Mouse (Mus musculus): ENCODE data around the gene Gcn1l1. TPM values are rescaled to one million over a fixed set of nuclear protein-coding genes. Genes with fewer than 3 reads are reported as not detected.

The Gcn1l1 gene
- total and polyA plus RNA-seq, 2 experiments from 2014 or later, result 22.4 to 74.4 TPM

DNA sequence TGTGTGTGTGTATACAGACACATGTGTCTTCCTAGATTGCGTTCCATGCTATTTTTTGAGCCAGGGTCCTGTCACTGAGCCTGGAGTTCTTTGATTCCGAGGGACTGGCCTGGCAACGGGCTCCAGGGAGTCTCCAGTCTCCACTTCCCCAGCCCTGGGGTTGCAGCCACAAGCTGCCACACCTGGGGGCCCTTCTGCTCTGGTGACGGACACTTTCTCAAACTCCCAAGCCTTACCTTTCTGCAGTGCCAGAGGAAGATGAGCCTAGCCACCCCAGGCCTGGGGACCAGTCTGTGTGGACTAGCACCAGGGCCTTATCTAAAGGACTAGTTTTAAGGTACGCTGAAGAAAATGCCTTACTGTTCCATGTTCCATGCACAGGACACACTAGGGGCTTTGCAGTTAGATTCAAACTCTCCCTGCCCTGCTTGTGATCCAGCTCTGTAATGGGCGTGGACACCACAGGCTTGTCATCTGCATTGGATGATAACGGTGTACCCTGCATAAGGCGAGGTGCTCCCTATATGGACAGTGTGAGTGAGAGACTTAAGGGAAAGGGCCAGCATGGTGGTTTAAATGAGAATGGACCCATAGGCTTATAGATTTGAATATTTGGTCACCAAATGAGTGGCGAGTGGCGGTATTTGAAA, 61.3 kb downstream of the Gcn1l1 start:
- WGBS, result 91% methylated on average over 10 of the region's 10 CpGs
- no peak for TF ChIP-seq CTCF (IDR thresholded peaks at IDR 0.05; ENCODE audit: low read depth)
- Histone ChIP-seq H3K4me3 (ENCODE audit: low read depth, low read length) (no peak overlapping the region), H3K9ac (no peak overlapping the region), H3K27me3 (ENCODE audit: insufficient read depth, low read length) (no peaks in the 10 kb centered on the region), H3K27ac (ENCODE audit: low read depth, low read length) (no peak overlapping the region), H3K36me3 (ENCODE audit: insufficient read depth) (peaks cover 15% of the 10 kb centered on the region), H3K9me3 (ENCODE audit: low read length) (no peaks in the 10 kb centered on the region), H3K4me2 (ENCODE audit: low read depth) (no peak overlapping the region), H3K4me1 (ENCODE audit: insufficient read depth) (no peaks in the 10 kb centered on the region)
- ATAC-seq (no peak), DNase-seq (no peak)

DNA sequence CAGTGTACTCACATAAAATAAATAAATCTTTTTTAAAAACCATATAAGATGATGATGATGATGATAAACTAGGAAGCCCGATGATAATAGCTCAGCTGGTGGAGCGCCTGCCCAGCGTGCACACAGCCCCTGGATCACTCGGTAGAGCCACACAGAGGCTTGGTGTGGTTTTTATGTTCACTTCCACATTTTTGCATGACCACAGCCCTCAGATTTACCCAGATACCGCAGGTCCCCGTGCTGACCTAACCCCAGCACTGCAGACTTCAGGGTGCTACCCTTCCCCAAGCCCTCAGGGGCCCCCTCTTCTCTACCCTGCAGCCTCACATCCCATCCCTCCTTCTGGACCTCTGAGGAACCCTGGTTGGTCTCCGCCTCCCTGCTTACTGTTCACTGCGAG, 63.0 kb downstream of the Gcn1l1 start:
- Histone ChIP-seq H3K36me3 (ENCODE audit: insufficient read depth) (peaks cover 6% of the 10 kb centered on the region; the same call in 1 of the 2 replicates), H3K27ac (ENCODE audit: low read depth, low read length) (no peak overlapping the region), H3K4me2 (ENCODE audit: low read depth) (no peak overlapping the region), H3K27me3 (ENCODE audit: insufficient read depth, low read length) (no peaks in the 10 kb centered on the region), H3K9me3 (ENCODE audit: low read length) (no peaks in the 10 kb centered on the region), H3K4me1 (ENCODE audit: insufficient read depth) (peaks cover 7% of the 10 kb centered on the region), H3K4me3 (ENCODE audit: low read depth, low read length) (no peak overlapping the region), H3K9ac (no peak overlapping the region)
- DNase-seq, result no peak
- no peak for TF ChIP-seq CTCF (IDR thresholded peaks at IDR 0.05; ENCODE audit: low read depth)
- ATAC-seq, result no peak
- WGBS, result 83% methylated on average over 8 of the region's 8 CpGs

DNA sequence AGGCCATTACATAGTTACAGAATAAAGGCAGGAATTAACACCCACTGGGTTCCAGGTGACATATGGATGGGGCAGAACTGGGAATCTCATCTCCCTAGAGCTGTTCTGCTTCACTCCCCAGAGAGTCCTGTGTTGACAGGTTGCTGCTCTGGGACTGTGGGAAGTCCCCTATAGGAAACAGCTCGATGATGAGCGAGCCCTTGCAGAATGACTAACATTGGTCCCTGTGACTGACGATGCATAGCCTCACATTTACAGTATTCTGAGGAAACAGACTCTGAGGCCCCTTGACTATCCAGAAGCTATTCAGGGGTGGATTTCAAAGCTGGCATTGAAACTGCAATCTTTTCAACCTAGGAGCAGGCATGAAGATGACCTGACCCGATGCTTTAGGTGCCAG, 64.6 kb downstream of the Gcn1l1 start:
- H3K4me1 ChIP-seq (ENCODE audit: insufficient read depth), result peaks cover 16% of the 10 kb centered on the region
- no peaks in the 10 kb centered on the region for H3K36me3 ChIP-seq (ENCODE audit: insufficient read depth)
- no peak for TF ChIP-seq CTCF (IDR thresholded peaks at IDR 0.05; ENCODE audit: low read depth)
- no peak overlapping the region for H3K9ac ChIP-seq
- H3K9me3 ChIP-seq (ENCODE audit: low read length), result no peaks in the 10 kb centered on the region
- H3K4me2 ChIP-seq (ENCODE audit: low read depth), result no peak overlapping the region
- H3K27ac ChIP-seq (ENCODE audit: low read depth, low read length), result no peak overlapping the region
- ATAC-seq (no peak), DNase-seq (no peak)
- 87% methylated on average over 4 of the region's 4 CpGs for WGBS
- H3K27me3 ChIP-seq (ENCODE audit: insufficient read depth, low read length), result no peaks in the 10 kb centered on the region
- no peak overlapping the region for H3K4me3 ChIP-seq (ENCODE audit: low read depth, low read length)

DNA sequence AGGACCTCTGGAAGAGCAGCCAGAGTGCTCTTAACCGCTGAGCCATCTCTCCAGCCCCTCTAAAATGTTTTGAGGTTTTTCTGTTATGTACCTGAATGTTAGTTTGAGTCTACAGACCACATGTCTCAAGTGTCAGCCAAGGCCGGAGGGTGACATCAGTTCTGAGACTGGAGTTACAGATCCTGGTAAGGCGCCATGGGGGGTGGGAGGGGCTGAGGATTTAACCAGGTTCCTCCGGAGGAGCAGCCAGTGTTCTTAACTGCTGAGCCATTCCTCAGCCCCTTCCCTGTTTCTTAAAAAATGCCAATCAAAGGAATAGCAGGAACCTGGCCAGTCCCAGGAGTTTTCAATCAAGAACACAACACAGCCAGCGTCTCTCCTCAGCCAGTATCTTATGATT, 65.2 kb downstream of the Gcn1l1 start:
- Histone ChIP-seq H3K4me1 (ENCODE audit: insufficient read depth) (peaks cover 16% of the 10 kb centered on the region), H3K27ac (ENCODE audit: low read depth, low read length) (no peak overlapping the region), H3K4me3 (ENCODE audit: low read depth, low read length) (no peak overlapping the region), H3K27me3 (ENCODE audit: insufficient read depth, low read length) (no peaks in the 10 kb centered on the region), H3K36me3 (ENCODE audit: insufficient read depth) (no peaks in the 10 kb centered on the region), H3K9me3 (ENCODE audit: low read length) (no peaks in the 10 kb centered on the region), H3K4me2 (ENCODE audit: low read depth) (no peak overlapping the region), H3K9ac (no peak overlapping the region)
- ATAC-seq (no peak), DNase-seq (no peak)
- WGBS, result 43% methylated on average over 5 of the region's 5 CpGs
- no peak for TF ChIP-seq CTCF (IDR thresholded peaks at IDR 0.05; ENCODE audit: low read depth)

DNA sequence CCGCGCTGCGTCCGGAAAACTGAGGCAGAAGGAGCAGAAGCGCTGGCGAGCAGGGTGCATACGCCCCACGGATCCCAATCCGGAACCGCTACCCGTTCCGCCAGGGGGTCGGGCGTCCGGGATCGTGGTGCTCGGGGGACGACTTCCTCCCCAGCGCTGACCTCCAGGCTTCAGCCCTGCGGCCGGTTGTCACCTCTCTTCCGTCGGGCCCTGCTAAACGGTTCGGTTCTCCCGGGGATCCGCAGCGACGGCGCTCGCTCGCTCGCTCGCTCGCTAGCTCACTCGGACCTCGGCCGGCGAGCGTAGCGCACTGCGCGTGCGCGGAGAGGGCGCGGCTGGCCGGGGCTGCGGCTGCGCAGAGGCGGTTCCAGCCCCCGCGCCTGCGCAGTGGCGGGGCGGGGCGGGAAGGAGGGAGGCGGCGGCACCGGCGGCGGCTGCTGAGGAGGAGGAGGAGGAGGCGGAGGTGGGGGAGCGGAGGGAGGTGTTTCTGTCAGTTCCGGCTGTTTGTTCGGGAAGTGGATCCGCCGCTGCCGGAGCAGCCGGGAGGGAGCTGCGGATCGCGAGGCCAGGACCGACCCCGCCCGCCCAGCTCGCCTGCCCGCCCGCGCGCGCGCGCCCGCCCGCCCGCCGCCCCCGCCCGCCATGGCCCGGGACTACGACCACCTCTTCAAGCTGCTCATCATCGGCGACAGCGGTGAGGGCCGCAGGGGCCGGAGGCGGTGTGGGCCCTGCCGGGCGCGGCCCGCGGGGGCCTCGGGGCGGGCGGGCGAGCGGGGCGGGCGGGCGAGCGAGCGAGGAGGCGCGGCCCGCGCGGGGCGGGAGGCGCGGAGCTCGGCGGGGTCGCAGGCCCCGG, 66.7 kb downstream of the Gcn1l1 start, which contains the start of gene Rab35:
TSS of gene Rab35 (plus strand) at position 404 of the 853 bp plus-strand sequence.
- DNase-seq, result peak; percentile 98
- peak; percentile 39; the same call in 1 of the 2 replicates for TF ChIP-seq CTCF (IDR thresholded peaks at IDR 0.05; ENCODE audit: low read depth)
- H3K27ac ChIP-seq (ENCODE audit: low read depth, low read length), result peak within 1 kb of the TSS; percentile 91
- WGBS, result under 1% methylated on average over 48 of the region's 125 CpGs
- H3K9me3 ChIP-seq (ENCODE audit: low read length), result no peaks in the 10 kb centered on the region
- no peaks in the 10 kb centered on the region for H3K27me3 ChIP-seq (ENCODE audit: insufficient read depth, low read length)
- no peaks in the 10 kb centered on the region for H3K36me3 ChIP-seq (ENCODE audit: insufficient read depth)
- peak within 1 kb of the TSS; percentile 82 for H3K4me2 ChIP-seq (ENCODE audit: low read depth)
- H3K9ac ChIP-seq, result peak within 1 kb of the TSS; percentile 90
- H3K4me3 ChIP-seq (ENCODE audit: low read depth, low read length), result peak within 1 kb of the TSS; percentile 97
- peaks cover 16% of the 10 kb centered on the region for H3K4me1 ChIP-seq (ENCODE audit: insufficient read depth)
- peak; percentile 92 for ATAC-seq

DNA sequence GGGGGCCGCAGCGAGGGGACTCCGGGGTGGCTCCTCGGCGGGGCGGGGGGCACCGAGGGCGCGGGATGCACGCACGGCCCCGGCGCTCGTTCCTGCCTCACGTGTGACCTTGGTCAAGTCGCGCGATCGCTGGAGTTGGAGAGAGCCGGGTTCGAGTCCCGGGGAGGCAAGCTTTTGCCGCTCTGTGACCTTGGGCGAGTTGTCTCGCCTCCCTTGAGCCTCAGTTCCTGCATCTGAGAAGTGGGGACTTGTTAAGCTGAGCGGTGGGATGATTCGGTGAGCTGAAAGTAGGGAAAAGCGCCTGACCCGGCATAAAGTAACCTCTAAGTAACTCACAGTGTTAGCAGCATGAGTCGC, 67.3 kb downstream of the Gcn1l1 start:
- 1% methylated on average over 28 of the region's 30 CpGs for WGBS
- no peaks in the 10 kb centered on the region for H3K36me3 ChIP-seq (ENCODE audit: insufficient read depth)
- H3K4me1 ChIP-seq (ENCODE audit: insufficient read depth), result peaks cover 16% of the 10 kb centered on the region
- peak; percentile 28 for DNase-seq
- no peak for TF ChIP-seq CTCF (IDR thresholded peaks at IDR 0.05; ENCODE audit: low read depth)
- no peaks in the 10 kb centered on the region for H3K9me3 ChIP-seq (ENCODE audit: low read length)
- H3K27me3 ChIP-seq (ENCODE audit: insufficient read depth, low read length), result no peaks in the 10 kb centered on the region
- peak overlapping the region; percentile 82 for H3K4me2 ChIP-seq (ENCODE audit: low read depth)
- H3K9ac ChIP-seq, result peak overlapping the region; percentile 90
- H3K27ac ChIP-seq (ENCODE audit: low read depth, low read length), result peak overlapping the region; percentile 91
- ATAC-seq, result no peak
- H3K4me3 ChIP-seq (ENCODE audit: low read depth, low read length), result peak overlapping the region; percentile 97

DNA sequence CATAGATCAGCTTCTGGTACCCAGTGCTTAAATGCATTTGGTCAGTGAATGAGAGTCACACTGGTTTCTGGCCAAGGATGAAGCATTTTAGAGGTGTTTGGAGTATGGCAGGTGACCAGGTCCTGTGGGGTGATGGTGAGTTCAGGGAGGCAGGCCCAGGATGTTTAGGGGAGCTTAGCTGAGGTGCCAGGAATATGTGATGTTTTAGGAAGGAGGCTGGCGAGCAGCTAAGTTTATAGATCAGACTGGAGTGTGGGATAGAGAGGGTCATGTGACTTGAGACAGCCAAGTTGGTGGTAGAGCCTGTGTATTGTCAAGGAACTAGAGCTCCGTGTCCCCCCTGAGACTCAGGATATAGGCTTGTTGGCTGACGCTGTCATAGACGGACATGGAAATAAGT, 68.0 kb downstream of the Gcn1l1 start:
- peak overlapping the region; percentile 97 for H3K4me3 ChIP-seq (ENCODE audit: low read depth, low read length)
- peak overlapping the region; percentile 82 for H3K4me2 ChIP-seq (ENCODE audit: low read depth)
- peaks cover 16% of the 10 kb centered on the region for H3K4me1 ChIP-seq (ENCODE audit: insufficient read depth)
- DNase-seq (no peak), ATAC-seq (no peak)
- H3K27me3 ChIP-seq (ENCODE audit: insufficient read depth, low read length), result no peaks in the 10 kb centered on the region
- TF ChIP-seq CTCF (IDR thresholded peaks at IDR 0.05; ENCODE audit: low read depth), result no peak
- no peaks in the 10 kb centered on the region for H3K36me3 ChIP-seq (ENCODE audit: insufficient read depth)
- WGBS, result 60% methylated on average over 4 of the region's 4 CpGs
- H3K27ac ChIP-seq (ENCODE audit: low read depth, low read length), result no peak overlapping the region
- H3K9me3 ChIP-seq (ENCODE audit: low read length), result no peaks in the 10 kb centered on the region
- peak overlapping the region; percentile 90 for H3K9ac ChIP-seq

All from forebrain, postnatal 0 days (tissue).